Mouse (Mus musculus): Measurements from ENCODE around the gene Arglu1.
A peak's percentile ranks its signal among the peaks of the same experiment; 100 is the strongest.

Arglu1 gene

GRCm38 (mm10) chr8:8690146-8691092 is at the start of gene Arglu1:
Gene Arglu1 (minus strand): TSS chr8:8690521.
- DNase-seq (ENCODE audit: low spot score in 2 of 2), result peak; percentile 98 to 99

DNA sequence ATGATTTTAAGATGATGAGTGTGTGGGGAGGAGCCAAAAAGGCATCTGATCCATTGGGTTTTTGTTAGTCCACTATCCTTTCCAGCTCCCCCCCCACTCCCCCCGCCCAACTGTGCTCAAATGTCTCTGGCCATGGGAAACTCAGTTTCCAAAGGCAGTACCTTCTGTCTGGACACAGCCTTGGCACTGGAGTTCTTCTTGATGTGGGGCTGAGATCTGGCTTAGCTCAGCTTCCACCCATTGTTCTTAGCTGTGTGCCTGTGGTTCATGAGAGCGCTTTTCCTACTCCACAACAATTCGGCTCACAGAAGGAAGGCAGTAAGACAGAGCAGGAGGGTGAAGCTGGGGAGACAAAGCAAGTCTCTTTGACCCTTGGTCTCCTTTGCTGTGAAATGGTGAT is 47.0 kb upstream of the Arglu1 start:
- DNase-seq (ENCODE audit: low spot score in 2 of 2), result no peak

GRCm38 (mm10) chr8:8736826-8737225 is 46.5 kb upstream of the Arglu1 start:
- no peak for DNase-seq (ENCODE audit: low spot score in 2 of 2)

- peak in 1 of 2 experiments; percentile 19 for DNase-seq (ENCODE audit: low spot score in 2 of 2)
These were observed 43.5 kb upstream of the Arglu1 start for GRCm38 (mm10) chr8:8733804-8734203.

GRCm38 (mm10) chr8:8728643-8729042 is 38.3 kb upstream of the Arglu1 start:
- no peak for DNase-seq (ENCODE audit: low spot score in 2 of 2)

DNA sequence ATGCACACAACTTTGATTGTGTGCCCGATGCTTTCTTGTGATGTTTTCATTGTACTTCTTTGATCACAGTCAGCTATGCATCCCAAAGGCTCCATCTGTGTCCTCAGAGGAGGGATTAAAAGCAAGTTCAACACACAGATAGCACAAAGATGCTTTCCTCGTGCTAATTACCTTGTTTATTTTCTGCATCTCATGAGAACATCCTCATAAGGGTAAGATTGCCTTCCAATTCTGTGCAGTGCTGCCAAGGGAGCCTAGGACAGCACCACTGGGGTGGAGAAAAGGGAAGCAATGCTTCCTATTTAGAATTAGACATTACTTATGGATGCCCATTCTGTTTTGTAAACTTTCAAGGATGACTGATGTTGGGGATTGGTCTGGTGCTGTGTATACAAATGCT is 36.2 kb upstream of the Arglu1 start:
- DNase-seq (ENCODE audit: low spot score in 2 of 2), result no peak

GRCm38 (mm10) chr8:8704813-8705212 is 14.5 kb upstream of the Arglu1 start:
- no peak for DNase-seq (ENCODE audit: low spot score in 2 of 2)

DNA sequence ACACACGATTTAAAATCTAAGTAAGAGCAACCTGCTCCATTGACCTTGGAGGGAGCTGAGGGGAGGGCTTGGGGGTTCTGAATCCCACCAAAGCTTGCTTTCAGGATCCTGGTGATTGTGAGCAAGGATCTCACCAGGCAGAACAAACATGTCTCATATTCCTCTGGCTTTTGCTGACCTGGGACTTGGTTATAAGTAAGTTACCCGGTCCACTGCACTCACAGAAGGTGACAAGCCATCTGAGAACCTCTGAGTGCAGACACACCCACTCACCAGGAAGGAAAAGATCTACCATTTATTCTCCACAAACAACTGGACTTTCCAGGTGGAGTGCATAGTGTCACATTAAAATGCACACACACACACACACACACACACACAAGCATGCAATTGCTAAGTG is 13.3 kb upstream of the Arglu1 start:
- DNase-seq (ENCODE audit: low spot score in 2 of 2), result no peak

DNA sequence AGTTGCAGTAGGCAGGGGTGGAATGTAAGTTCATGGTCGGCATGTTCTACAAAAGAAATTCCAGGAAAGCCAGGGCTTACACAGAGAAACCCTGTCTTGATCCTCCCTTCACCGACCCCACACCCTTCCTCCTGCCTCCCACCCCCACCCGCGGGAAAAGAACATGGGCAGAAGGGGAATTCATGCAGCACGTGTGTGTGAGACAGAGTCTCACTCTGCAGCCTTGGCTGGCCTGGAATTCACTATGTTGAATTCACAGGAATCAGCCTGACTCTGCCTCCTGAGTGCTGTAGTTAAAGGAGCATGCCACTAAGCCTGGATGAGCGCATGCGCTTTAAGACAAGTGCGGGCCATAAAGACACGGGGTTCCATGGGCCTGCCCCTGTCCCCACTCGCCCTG is 10.5 kb upstream of the Arglu1 start:
- no peak for DNase-seq (ENCODE audit: low spot score in 2 of 2)

- DNase-seq (ENCODE audit: low spot score in 2 of 2), result no peak
These were observed 9.9 kb upstream of the Arglu1 start for GRCm38 (mm10) chr8:8700229-8700628.

DNA sequence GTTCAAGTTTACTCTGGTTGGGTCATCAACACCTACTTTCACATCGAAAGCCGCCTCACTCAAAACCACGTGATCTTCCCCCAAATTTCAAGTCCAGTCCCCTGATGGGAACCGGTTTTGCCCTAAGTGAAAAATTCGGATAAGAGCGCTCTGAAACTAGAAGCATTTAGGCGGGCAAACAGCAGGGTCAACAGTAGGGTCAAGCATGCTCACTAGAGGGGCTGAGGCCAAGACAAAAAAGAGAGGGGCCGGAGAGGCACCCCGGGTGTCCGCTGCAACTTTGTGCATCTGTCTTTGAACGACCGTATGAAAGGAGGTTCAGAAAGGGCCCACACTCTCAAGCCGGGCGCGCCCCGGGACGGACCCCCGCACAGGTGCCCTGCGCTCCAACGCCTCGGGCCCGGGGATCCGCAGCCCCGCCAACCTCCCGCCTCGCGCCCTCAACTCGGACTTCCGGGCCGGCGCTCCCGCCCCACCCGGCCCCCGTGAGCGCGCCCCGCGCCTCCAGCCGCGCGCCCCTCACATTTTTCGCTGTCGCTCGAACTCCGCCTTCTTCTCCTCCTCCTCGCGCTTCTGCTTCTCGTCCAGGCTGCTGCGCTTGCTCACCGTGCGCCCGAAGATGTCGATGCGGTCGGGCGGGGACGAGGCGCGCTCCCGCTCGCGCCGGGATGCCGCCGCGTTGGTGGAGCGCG is 721 bp downstream of the Arglu1 start:
- DNase-seq (ENCODE audit: low spot score in 2 of 2), result peak; percentile 64 to 72

DNA sequence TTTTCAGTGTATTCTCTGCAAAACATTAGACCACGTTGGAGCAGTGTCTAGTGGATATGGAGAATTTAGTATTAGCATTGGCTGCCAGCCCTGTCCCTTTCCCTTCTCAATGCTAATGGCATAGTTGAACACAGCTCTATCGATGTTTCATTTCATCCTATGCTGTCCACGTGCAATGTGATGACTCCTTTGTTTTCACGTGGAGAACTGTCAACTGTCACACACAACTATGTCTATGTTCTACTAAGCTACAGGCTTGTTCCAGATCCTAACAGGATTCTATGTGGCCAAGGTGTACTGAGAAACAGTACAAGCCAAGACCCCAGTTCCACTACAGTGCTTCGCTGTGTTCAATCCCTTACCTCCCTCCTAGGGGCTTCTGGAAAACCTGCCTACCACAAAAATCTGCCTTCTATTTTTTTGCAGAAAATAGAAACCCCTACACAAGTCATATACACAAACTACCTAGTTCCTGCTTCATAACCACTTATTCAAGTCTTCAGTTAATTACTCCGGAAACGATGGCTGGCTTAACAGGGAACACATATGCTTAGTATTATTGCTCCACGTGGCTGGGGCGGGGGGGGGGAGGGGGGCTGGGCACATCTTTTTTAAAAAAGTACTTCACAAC is 1.4 kb downstream of the Arglu1 start:
- DNase-seq (ENCODE audit: low spot score in 2 of 2), result no peak

DNA sequence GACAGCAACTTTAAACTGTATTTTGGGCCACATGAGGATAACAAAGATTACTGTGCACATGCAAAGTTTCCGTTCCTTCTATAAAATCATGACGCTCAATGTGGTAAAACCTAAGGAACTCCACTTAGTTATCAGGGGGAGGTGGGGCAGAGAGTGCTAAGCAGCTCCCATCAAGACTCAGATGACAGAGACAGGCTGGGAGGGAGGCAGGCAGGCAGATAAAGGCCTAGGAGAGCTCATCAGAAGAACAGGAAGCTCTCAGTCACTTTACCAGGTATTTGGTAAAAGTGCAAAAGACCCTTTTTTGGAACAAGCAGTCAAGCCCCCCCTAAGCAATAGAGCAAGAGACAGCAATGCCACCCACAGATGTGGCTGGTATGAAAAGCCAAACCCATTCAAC is 4.8 kb downstream of the Arglu1 start:
- no peak for DNase-seq (ENCODE audit: low spot score in 2 of 2)

GRCm38 (mm10) chr8:8682697-8683096 is 7.6 kb downstream of the Arglu1 start:
- no peak for DNase-seq (ENCODE audit: low spot score in 2 of 2)

- no peak for DNase-seq (ENCODE audit: low spot score in 2 of 2)
These were observed 12.1 kb downstream of the Arglu1 start for GRCm38 (mm10) chr8:8678236-8678635.

DNA sequence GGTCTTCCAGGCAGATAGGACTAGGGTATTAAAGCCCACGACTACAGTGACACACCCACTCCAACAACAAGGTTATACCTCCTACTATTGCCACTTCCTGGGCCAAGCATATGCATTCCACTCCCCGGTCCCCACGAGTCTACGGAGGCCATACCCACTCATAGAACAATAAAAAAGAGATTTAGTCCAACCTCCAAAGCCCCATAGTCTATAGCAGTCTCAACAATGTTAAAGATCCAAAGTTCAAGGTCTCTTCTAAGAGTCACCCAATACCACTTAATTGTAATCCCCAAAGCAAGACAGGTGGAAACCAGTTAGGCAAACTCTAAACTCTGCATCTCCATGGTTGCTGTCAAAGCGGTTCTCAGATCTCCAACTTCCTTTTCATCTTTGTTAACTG is 15.5 kb downstream of the Arglu1 start:
- DNase-seq (ENCODE audit: low spot score in 2 of 2), result no peak

GRCm38 (mm10) chr8:8661759-8662138 is 28.6 kb downstream of the Arglu1 start:
- DNase-seq (ENCODE audit: low spot score in 2 of 2), result peak; percentile 72 to 89

DNA sequence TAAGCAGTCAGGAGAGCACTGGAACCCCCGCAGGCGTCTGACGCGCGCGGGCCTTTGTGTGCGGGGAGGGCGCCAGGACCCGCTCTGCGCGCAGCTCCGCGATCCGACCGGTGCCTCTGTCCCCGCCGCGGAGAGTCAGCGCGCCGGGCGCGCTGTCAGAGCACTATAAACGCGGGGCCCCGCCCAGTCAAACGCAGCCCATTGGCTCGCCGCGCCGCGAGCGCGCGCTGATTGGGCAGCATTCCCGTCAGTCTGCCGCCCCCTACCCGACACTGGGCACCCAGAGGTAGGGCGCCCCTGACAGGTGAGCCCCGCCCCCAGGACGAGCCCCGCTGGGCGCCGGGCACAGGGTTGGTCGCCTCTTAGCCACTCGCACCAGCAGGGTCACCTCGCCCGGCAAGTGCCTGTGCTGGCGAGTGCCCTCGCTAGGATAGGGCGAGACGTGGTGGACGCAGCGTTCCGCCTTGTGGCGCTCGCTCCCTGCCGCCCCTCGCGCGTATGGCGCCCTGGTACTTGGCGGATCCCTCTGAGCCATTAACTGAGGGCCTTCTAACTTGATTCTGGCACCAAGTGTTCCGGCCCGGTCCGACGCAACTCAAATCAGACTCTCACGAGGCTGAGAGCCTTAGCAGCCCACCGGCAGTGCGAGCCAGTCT is 29.1 kb downstream of the Arglu1 start, which contains the start of gene Efnb2:
Gene Efnb2 (minus strand): TSS at position 140 of the 656 bp plus-strand sequence.
- peak; percentile 81 to 85 for DNase-seq (ENCODE audit: low spot score in 2 of 2)

DNA sequence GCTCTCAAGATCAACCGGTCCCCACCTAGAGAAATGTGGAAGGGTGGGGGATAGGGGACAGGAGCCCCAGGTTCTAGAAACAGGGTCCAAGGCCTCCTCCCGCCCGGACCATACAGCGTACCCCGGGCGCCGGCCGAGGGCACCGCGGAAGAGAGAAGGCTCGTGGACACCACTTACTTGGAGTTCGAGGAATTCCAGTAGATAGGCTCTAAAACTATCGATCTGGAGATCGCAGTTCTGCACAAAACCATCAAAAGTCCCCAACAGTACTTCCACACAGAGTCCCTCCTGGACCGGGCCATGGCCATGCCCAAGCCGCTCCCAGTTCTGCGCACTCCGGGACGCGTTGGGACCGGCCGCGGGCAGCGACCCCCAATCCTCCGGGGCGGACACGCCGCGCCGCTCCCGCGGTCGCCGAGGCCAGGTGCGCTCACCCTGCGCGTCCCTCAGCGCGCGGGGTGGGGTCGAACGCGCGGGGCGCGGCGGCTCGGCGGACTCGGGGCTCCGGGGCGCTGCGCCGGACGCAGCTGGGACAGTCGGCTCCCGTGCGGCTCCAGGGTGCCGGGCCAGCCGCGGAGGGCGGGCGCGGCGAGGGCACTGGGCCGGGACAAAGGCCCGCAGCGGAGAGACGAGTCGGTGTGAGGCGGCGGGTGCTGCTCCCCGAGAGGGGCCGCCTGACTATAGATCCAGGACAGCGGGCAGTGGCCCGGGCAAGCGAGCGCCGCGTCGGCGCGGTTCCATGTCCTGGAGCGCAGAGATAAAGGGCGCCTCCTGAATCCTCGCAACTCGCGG is 29.8 kb downstream of the Arglu1 start:
- peak in 1 of 2 experiments; percentile 16 for DNase-seq (ENCODE audit: low spot score in 2 of 2)

DNA sequence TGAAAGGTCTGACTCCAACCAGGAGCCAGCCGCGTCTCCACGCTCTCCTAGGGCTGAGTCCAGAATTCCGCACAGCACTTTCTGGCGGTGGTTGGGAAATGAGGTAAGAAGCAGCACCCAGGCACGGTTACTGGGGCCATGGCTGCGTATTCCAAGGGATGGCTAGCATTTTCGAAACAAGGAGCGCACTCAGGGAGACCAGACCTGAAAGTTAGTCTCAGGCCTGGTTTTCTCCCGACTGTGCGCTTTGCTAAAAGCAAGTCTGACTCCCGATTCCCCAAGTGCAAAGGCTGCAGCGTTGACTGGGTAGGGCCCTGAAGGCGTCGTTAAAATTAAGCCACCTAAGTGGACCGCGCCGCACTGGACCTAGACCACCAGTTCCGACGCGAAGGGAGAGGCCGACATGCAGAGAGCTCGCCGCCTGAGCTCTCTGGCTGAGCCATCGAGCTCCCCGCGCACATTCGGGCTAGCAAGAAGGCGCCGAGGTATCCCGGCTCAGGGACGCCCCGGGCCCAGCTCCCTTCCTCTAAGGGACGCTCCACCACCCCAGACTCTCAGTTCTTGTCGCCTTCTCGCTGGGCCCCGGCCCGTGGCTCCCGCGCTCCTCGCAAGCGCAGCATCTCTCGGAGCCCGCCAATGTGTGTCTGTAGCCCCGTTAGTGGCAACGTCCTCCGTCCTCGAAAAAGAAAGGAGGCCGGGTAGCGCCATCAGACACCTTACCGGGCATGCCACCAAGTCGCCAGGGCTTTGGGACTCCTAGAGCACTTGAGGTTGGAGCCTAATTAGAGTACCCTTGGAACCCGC is 30.6 kb downstream of the Arglu1 start:
- peak; percentile 16 to 22 for DNase-seq (ENCODE audit: low spot score in 2 of 2)
